Mouse (Mus musculus) liver, embryonic 12.5 days (tissue): ENCODE results near the gene Slc16a1. TPM values are rescaled to one million over a fixed set of nuclear protein-coding genes. Genes with fewer than 3 reads are reported as not detected.

ENCODE experiments used
- ATAC-seq: fragments of 200-750 bp; cut with Nextera tagmentation; 2 replicates; pipeline ENCODE4 v1.8.0; 2017; ENCODE audit warnings: moderate number of reproducible peaks, mild to moderate bottlenecking, moderate library complexity
- H3K27ac ChIP-seq: fragments of 300-500 bp; sonication (generic); 2 replicates; pipeline ENCODE4 v1.5.1; 2016; ENCODE audit warnings: mild to moderate bottlenecking
- H3K27me3 ChIP-seq: fragments of 300-500 bp; sonication (generic); replicated peaks from 2 replicates; pipeline ENCODE4 v1.6.1; 2016; ENCODE audit warnings: mild to moderate bottlenecking, moderate library complexity
- H3K36me3 ChIP-seq: fragments of 300-500 bp; sonication (generic); 2 replicates; pipeline ENCODE4 v1.6.1; 2016; ENCODE audit warnings: mild to moderate bottlenecking, moderate library complexity
- H3K4me1 ChIP-seq: fragments of 300-500 bp; sonication (generic); 2 replicates; pipeline ENCODE4 v1.6.1; 2016
- H3K4me2 ChIP-seq: fragments of 300-500 bp; sonication (generic); 2 replicates; pipeline ENCODE4 v1.6.1; 2016; ENCODE audit warnings: mild to moderate bottlenecking, moderate library complexity
- H3K4me3 ChIP-seq: fragments of 300-500 bp; sonication (generic); 2 replicates; pipeline ENCODE4 v1.5.1; 2016; ENCODE audit warnings: mild to moderate bottlenecking, moderate library complexity
- H3K9ac ChIP-seq: fragments of 300-500 bp; sonication (generic); 2 replicates; pipeline ENCODE4 v1.6.1; 2016; ENCODE audit warnings: mild to moderate bottlenecking, moderate library complexity
- H3K9me3 ChIP-seq: fragments of 300-500 bp; sonication (generic); replicated peaks from 2 replicates; pipeline ENCODE4 v1.6.1; 2016; ENCODE audit warnings: mild to moderate bottlenecking, moderate library complexity
- WGBS: fragments of 180-500 bp; shearing (Covaris S2); methylation state at CpG from one replicate; pipeline ENCODE4 v1.1.7; 2016; ENCODE audit not compliant: insufficient replicate concordance; 5-methylcytosine and 5-hydroxymethylcytosine counted together
- polyA plus RNA-seq: library from polyadenylated mRNA; unstranded; fragments of >200 nt; fragmentation: Nextera tagmentation; extraction: Ambion mirVana; gene quantifications from 2 replicates; pipeline ENCODE4 v1.2.1, GENCODE M21; 2016

Gene Slc16a1
- polyA plus RNA-seq: 95.7 and 96.9 TPM in 2 replicates

GRCm38 (mm10) chr3:104638403-104638779 lies at the start of gene Slc16a1:
Gene Slc16a1, plus strand, starts transcription at chr3:104638668.
- H3K4me1 ChIP-seq: peaks cover 61% of the 10 kb centered on the region
- under 1% methylated on average over 50 of the region's 50 CpGs for WGBS

GRCm38 (mm10) chr3:104596451-104597134 lies 41.9 kb upstream of the Slc16a1 start:
- no peaks in the 10 kb centered on the region for H3K27me3 ChIP-seq
- 0 out of 2 replicates have a peak, but pooled peaks cover 3% of the 10 kb centered on the region for H3K9me3 ChIP-seq
- no peak overlapping the region for H3K4me2 ChIP-seq
- H3K36me3 ChIP-seq: no peaks in the 10 kb centered on the region
- no peak overlapping the region for H3K4me3 ChIP-seq
- 58% methylated on average over 6 of the region's 6 CpGs for WGBS
- ATAC-seq: no peak
- H3K4me1 ChIP-seq: no peaks in the 10 kb centered on the region
- no peak overlapping the region for H3K27ac ChIP-seq
- H3K9ac ChIP-seq: no peak overlapping the region

More at GRCm38 (mm10) chr3:104638403-104638779, at the start of gene Slc16a1:
- peak within 1 kb of the TSS; percentile 98 for H3K4me3 ChIP-seq
- H3K36me3 ChIP-seq: peaks cover 6% of the 10 kb centered on the region; the same call in 1 of the 2 replicates
- peak; percentile 95 for ATAC-seq
- peak within 1 kb of the TSS; percentile 90 for H3K27ac ChIP-seq
- H3K9me3 ChIP-seq: no peaks in the 10 kb centered on the region
- no peaks in the 10 kb centered on the region for H3K27me3 ChIP-seq
- H3K9ac ChIP-seq: peak within 1 kb of the TSS; percentile 99
- peak within 1 kb of the TSS; percentile 93 for H3K4me2 ChIP-seq

- no peak overlapping the region for H3K27ac ChIP-seq
- no peak overlapping the region for H3K4me2 ChIP-seq
- WGBS: 74% methylated on average over 10 of the region's 10 CpGs
Observed at GRCm38 (mm10) chr3:104597135-104597764, 41.2 kb upstream of the Slc16a1 start.

GRCm38 (mm10) chr3:104599296-104600150 lies 38.9 kb upstream of the Slc16a1 start:
- no peak overlapping the region for H3K4me2 ChIP-seq
- peaks cover 7% of the 10 kb centered on the region for H3K4me1 ChIP-seq
- no peak overlapping the region for H3K4me3 ChIP-seq
- H3K36me3 ChIP-seq: no peaks in the 10 kb centered on the region
- H3K27ac ChIP-seq: peak overlapping the region; percentile 68
- WGBS: 61% methylated on average over 20 of the region's 20 CpGs
- no peaks in the 10 kb centered on the region for H3K27me3 ChIP-seq
- ATAC-seq: peak; percentile 61
- H3K9me3 ChIP-seq: 0 out of 2 replicates have a peak, but pooled peaks cover 3% of the 10 kb centered on the region
- no peak overlapping the region for H3K9ac ChIP-seq

More at GRCm38 (mm10) chr3:104597135-104597764, 41.2 kb upstream of the Slc16a1 start:
- no peak overlapping the region for H3K4me3 ChIP-seq
- H3K27me3 ChIP-seq: no peaks in the 10 kb centered on the region
- H3K9me3 ChIP-seq: 0 out of 2 replicates have a peak, but pooled peaks cover 3% of the 10 kb centered on the region
- no peaks in the 10 kb centered on the region for H3K4me1 ChIP-seq
- ATAC-seq: no peak
- H3K9ac ChIP-seq: no peak overlapping the region
- H3K36me3 ChIP-seq: no peaks in the 10 kb centered on the region

- 0 out of 2 replicates have a peak, but pooled peaks cover 3% of the 10 kb centered on the region for H3K9me3 ChIP-seq
- H3K4me1 ChIP-seq: peaks cover 7% of the 10 kb centered on the region
- no peak for ATAC-seq
- H3K4me2 ChIP-seq: no peak overlapping the region
- 60% methylated on average over 3 of the region's 3 CpGs for WGBS
- no peak overlapping the region for H3K4me3 ChIP-seq
- no peaks in the 10 kb centered on the region for H3K27me3 ChIP-seq
- no peak overlapping the region for H3K9ac ChIP-seq
- H3K27ac ChIP-seq: no peak overlapping the region
- no peaks in the 10 kb centered on the region for H3K36me3 ChIP-seq
Observed at GRCm38 (mm10) chr3:104600691-104601090, 37.8 kb upstream of the Slc16a1 start.

GRCm38 (mm10) chr3:104601680-104602079 lies 36.8 kb upstream of the Slc16a1 start:
- WGBS: 72% methylated on average over 4 of the region's 4 CpGs
- Histone ChIP-seq H3K4me3 (no peak overlapping the region), H3K27ac (no peak overlapping the region), H3K36me3 (no peaks in the 10 kb centered on the region), H3K9me3 (0 out of 2 replicates have a peak, but pooled peaks cover 3% of the 10 kb centered on the region), H3K9ac (no peak overlapping the region), H3K27me3 (no peaks in the 10 kb centered on the region), H3K4me1 (peaks cover 7% of the 10 kb centered on the region), H3K4me2 (no peak overlapping the region)
- no peak for ATAC-seq

- Histone ChIP-seq H3K27me3 (no peaks in the 10 kb centered on the region), H3K4me1 (no peaks in the 10 kb centered on the region; the same call in 1 of the 2 replicates), H3K36me3 (no peaks in the 10 kb centered on the region), H3K4me2 (no peak overlapping the region), H3K27ac (no peak overlapping the region), H3K4me3 (no peak overlapping the region), H3K9ac (no peak overlapping the region), H3K9me3 (no peaks in the 10 kb centered on the region)
- no peak for ATAC-seq
- WGBS: 73% methylated on average over 8 of the region's 8 CpGs
Observed at GRCm38 (mm10) chr3:104609690-104610380, 28.6 kb upstream of the Slc16a1 start.

GRCm38 (mm10) chr3:104610453-104611230 lies 27.8 kb upstream of the Slc16a1 start:
- Histone ChIP-seq H3K4me1 (no peaks in the 10 kb centered on the region; the same call in 1 of the 2 replicates), H3K4me2 (no peak overlapping the region), H3K9ac (no peak overlapping the region), H3K27ac (no peak overlapping the region), H3K36me3 (no peaks in the 10 kb centered on the region), H3K9me3 (no peaks in the 10 kb centered on the region), H3K27me3 (no peaks in the 10 kb centered on the region), H3K4me3 (no peak overlapping the region)
- WGBS: 59% methylated on average over 6 of the region's 6 CpGs
- no peak for ATAC-seq

- ATAC-seq: no peak
- H3K27ac ChIP-seq: no peak overlapping the region
- no peaks in the 10 kb centered on the region for H3K36me3 ChIP-seq
- H3K9me3 ChIP-seq: no peaks in the 10 kb centered on the region
- H3K4me3 ChIP-seq: no peak overlapping the region
- H3K27me3 ChIP-seq: peaks cover 5% of the 10 kb centered on the region; the same call in 1 of the 2 replicates
- no peaks in the 10 kb centered on the region; the same call in 1 of the 2 replicates for H3K4me1 ChIP-seq
- WGBS: 77% methylated on average over 3 of the region's 3 CpGs
- H3K9ac ChIP-seq: no peak overlapping the region
- no peak overlapping the region for H3K4me2 ChIP-seq
Observed at GRCm38 (mm10) chr3:104611951-104612350, 26.5 kb upstream of the Slc16a1 start.

GRCm38 (mm10) chr3:104613102-104613501 lies 25.4 kb upstream of the Slc16a1 start:
- Histone ChIP-seq H3K36me3 (no peaks in the 10 kb centered on the region), H3K27ac (no peak overlapping the region), H3K27me3 (peaks cover 5% of the 10 kb centered on the region; the same call in 1 of the 2 replicates), H3K9me3 (no peaks in the 10 kb centered on the region), H3K4me2 (no peak overlapping the region), H3K9ac (no peak overlapping the region), H3K4me1 (no peaks in the 10 kb centered on the region; the same call in 1 of the 2 replicates), H3K4me3 (no peak overlapping the region)
- no peak for ATAC-seq
- 57% methylated on average over 5 of the region's 5 CpGs for WGBS
